Mouse (Mus musculus): Measurements from ENCODE around the gene Sh3pxd2b. TPM values are rescaled to one million over a fixed set of nuclear protein-coding genes. Genes with fewer than 3 reads are reported as not detected.

Gene Sh3pxd2b
- total and polyA plus RNA-seq, 3 experiments, result 2.4 to 13.2 (median 6.7) TPM

DNA sequence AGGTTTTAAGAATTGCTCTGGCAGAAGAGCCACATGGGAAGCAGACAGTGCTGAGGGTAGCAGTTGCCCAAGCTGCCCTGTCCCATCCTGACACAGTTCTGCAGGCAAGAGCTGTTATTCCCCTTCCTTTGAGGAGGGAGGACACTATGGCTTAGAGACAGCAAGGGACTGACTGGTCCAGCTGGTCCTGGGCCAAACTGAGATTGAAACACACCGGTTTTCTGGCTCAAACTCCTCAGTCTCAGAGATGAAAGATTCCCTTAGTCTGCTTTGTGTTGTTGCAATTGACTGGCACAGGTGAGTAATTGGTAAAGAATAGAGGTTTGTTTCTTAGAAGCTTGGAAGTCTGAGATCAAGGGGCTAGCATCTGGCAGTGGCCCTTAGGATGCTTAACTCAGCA lies 23.3 kb downstream of the Sh3pxd2b start:
- Histone ChIP-seq H3K79me2 (replicated peaks; ENCODE audit: control insufficient read depth, extremely low read depth, insufficient read depth, poor library complexity, severe bottlenecking) (no peaks in the 10 kb centered on the region), H3K27ac (ENCODE audit: insufficient read depth, low read depth) (no peak overlapping the region), H3K4me3 (replicated peaks in 1 of 3; ENCODE audit: low read depth in 2 of 3, low read length in 2 of 3, poor library complexity in 1 of 3) (no peak overlapping the region), H3K27me3 (replicated peaks) (no peaks in the 10 kb centered on the region), H3K4me1 (ENCODE audit: control insufficient read depth in 1 of 2, insufficient read depth in 2 of 2) (peaks cover 0 to 35% of the 10 kb centered on the region in 2 experiments; a peak in 2 of 4 replicates), H3K9me3 (replicated peaks; ENCODE audit: low read length) (no peaks in the 10 kb centered on the region), H3K36me3 (replicated peaks in 1 of 2; ENCODE audit: control insufficient read depth in 1 of 2, insufficient read depth in 1 of 2, low read length in 1 of 2) (peaks cover 0 to 49% of the 10 kb centered on the region in 2 experiments), H3K9ac (ENCODE audit: insufficient read depth, low read depth) (no peak overlapping the region), H3K4me2 (ENCODE audit: insufficient read depth, low read depth, poor library complexity, severe bottlenecking) (no peak overlapping the region)
- TF ChIP-seq ZC3H11A (IDR thresholded peaks at IDR 0.05; ENCODE audit: low read depth, low read length) (no peak), BHLHE40 (IDR thresholded peaks at IDR 0.05; ENCODE audit: low read depth, low read length) (no peak), CTCF (conservative IDR thresholded peaks at IDR 0.05 in 1 of 2, IDR thresholded peaks at IDR 0.05 in 1 of 2; ENCODE audit: low read depth in 2 of 2, low read length in 2 of 2) (no peak), PAX5 (IDR thresholded peaks at IDR 0.05; ENCODE audit: low read length) (no peak), IRF4 (IDR thresholded peaks at IDR 0.05; ENCODE audit: low read depth, low read length) (no peak), ETS1 (conservative IDR thresholded peaks at IDR 0.05; ENCODE audit: low read depth, low read length) (no peak), CHD1 (IDR thresholded peaks at IDR 0.05; ENCODE audit: low read depth, low read length) (no peak), EP300 (IDR thresholded peaks at IDR 0.05; ENCODE audit: low read length) (no peak), RAD21 (IDR thresholded peaks at IDR 0.05; ENCODE audit: low read depth, low read length) (no peak), POLR2AphosphoS2 (IDR thresholded peaks at IDR 0.05; ENCODE audit: low read depth, low read length) (no peak), E2F4 (IDR thresholded peaks at IDR 0.05; ENCODE audit: insufficient replicate concordance, low read depth, low read length) (no peak), MYC (IDR thresholded peaks at IDR 0.05; ENCODE audit: low read depth, low read length) (no peak), NRF1 (IDR thresholded peaks at IDR 0.05; ENCODE audit: low read depth, low read length) (no peak), ZMIZ1 (IDR thresholded peaks at IDR 0.05; ENCODE audit: low read depth, low read length) (no peak), MXI1 (IDR thresholded peaks at IDR 0.05; ENCODE audit: low read depth, low read length) (no peak), USF2 (conservative IDR thresholded peaks at IDR 0.05; ENCODE audit: low read depth, low read length) (no peak), SIN3A (IDR thresholded peaks at IDR 0.05; ENCODE audit: low read length) (no peak), USF1 (IDR thresholded peaks at IDR 0.05; ENCODE audit: low read depth, low read length) (no peak), UBTF (IDR thresholded peaks at IDR 0.05; ENCODE audit: low read depth, low read length) (no peak), POLR2A (IDR thresholded peaks at IDR 0.05; ENCODE audit: low read depth, low read length) (no peak)
- no peak for DNase-seq (ENCODE audit: extremely low read depth)
- dilution Hi-C loops (cut with MboI; ENCODE audit: extremely low pct_ligation_motif_present, extremely low pct_unique_long_range_greater_than_20kb, low sequenced_read_pairs) (no loop called here), in situ Hi-C loops (cut with MboI; ENCODE audit: low pct_ligation_motif_present, low pct_unique_long_range_greater_than_20kb, low sequenced_read_pairs) (no loop called here)

DNA sequence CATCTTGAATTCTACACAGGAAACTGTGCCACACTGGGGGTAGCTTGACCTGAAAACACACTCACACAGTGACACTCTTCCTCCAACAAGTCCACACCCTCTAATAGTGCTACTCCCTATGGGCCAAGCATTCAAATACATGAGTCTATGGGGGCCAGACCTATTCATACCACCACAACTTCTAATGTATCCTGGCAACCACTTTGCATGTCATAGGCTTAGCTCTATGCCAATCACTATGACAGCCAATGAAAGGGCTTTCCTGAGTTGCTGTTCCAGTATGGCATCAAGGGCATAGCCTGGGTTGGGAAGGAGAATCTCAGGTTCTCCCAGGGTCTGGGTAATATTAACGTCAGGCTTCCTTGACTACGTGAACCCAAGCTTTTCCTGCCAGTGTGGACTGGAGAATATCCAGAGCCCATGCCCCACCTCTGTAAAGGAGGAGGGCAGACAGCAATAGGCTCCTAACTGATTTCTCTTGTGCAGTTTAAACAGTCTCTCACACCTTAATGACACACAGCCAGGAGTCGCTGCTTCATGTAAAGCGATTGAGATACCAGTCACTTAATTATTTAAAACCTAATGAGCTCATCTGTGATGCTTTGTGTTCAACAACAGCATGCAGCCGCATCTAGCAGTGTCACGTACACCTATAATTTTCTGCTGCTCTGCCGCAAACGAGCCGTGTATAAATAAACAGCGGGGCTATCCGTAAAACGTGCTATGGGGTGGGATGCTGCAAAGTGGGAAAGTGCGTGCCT lies 25.8 kb downstream of the Sh3pxd2b start:
- Histone ChIP-seq H3K4me1 (ENCODE audit: control insufficient read depth in 1 of 2, insufficient read depth in 2 of 2) (peaks cover 0 to 20% of the 10 kb centered on the region in 2 experiments; a peak in 2 of 4 replicates), H3K27me3 (replicated peaks) (no peaks in the 10 kb centered on the region), H3K4me3 (replicated peaks in 1 of 3; ENCODE audit: low read depth in 2 of 3, low read length in 2 of 3, poor library complexity in 1 of 3) (no peak overlapping the region), H3K9ac (ENCODE audit: insufficient read depth, low read depth) (no peak overlapping the region), H3K79me2 (replicated peaks; ENCODE audit: control insufficient read depth, extremely low read depth, insufficient read depth, poor library complexity, severe bottlenecking) (no peaks in the 10 kb centered on the region), H3K4me2 (ENCODE audit: insufficient read depth, low read depth, poor library complexity, severe bottlenecking) (no peak overlapping the region), H3K36me3 (replicated peaks in 1 of 2; ENCODE audit: control insufficient read depth in 1 of 2, insufficient read depth in 1 of 2, low read length in 1 of 2) (peaks cover 4 to 65% of the 10 kb centered on the region in 2 experiments), H3K27ac (ENCODE audit: insufficient read depth, low read depth) (no peak overlapping the region), H3K9me3 (replicated peaks; ENCODE audit: low read length) (peaks cover 6% of the 10 kb centered on the region)
- in situ Hi-C loops (cut with MboI; ENCODE audit: low pct_ligation_motif_present, low pct_unique_long_range_greater_than_20kb, low sequenced_read_pairs) (no loop called here), dilution Hi-C loops (cut with MboI; ENCODE audit: extremely low pct_ligation_motif_present, extremely low pct_unique_long_range_greater_than_20kb, low sequenced_read_pairs) (no loop called here)
- DNase-seq (ENCODE audit: extremely low read depth), result peak; percentile 42
- TF ChIP-seq ZC3H11A (IDR thresholded peaks at IDR 0.05; ENCODE audit: low read depth, low read length), result no peak
- TF ChIP-seq ETS1 (conservative IDR thresholded peaks at IDR 0.05; ENCODE audit: low read depth, low read length), result no peak
- no peak for TF ChIP-seq MYC (IDR thresholded peaks at IDR 0.05; ENCODE audit: low read depth, low read length)
- TF ChIP-seq PAX5 (IDR thresholded peaks at IDR 0.05; ENCODE audit: low read length), result no peak
- TF ChIP-seq ZMIZ1 (IDR thresholded peaks at IDR 0.05; ENCODE audit: low read depth, low read length), result no peak
- TF ChIP-seq MEF2A (IDR thresholded peaks at IDR 0.05; ENCODE audit: borderline replicate concordance, low read depth, low read length), result no peak
- no peak for TF ChIP-seq USF1 (IDR thresholded peaks at IDR 0.05; ENCODE audit: low read depth, low read length)
- no peak for TF ChIP-seq RAD21 (IDR thresholded peaks at IDR 0.05; ENCODE audit: low read depth, low read length)
- TF ChIP-seq MAX (IDR thresholded peaks at IDR 0.05; ENCODE audit: low read length), result no peak
- no peak for TF ChIP-seq MAZ (IDR thresholded peaks at IDR 0.05; ENCODE audit: low read depth, low read length)
- no peak for TF ChIP-seq MAFK (IDR thresholded peaks at IDR 0.05; ENCODE audit: insufficient replicate concordance, low read length)
- TF ChIP-seq CTCF (conservative IDR thresholded peaks at IDR 0.05 in 1 of 2, IDR thresholded peaks at IDR 0.05 in 1 of 2; ENCODE audit: low read depth in 2 of 2, low read length in 2 of 2), result no peak
- TF ChIP-seq GABPA (IDR thresholded peaks at IDR 0.05; ENCODE audit: insufficient replicate concordance, low read depth, low read length), result no peak
- no peak for TF ChIP-seq NRF1 (IDR thresholded peaks at IDR 0.05; ENCODE audit: low read depth, low read length)
- TF ChIP-seq JUN (IDR thresholded peaks at IDR 0.05; ENCODE audit: insufficient read depth, low read depth, low read length), result no peak
- no peak for TF ChIP-seq SIN3A (IDR thresholded peaks at IDR 0.05; ENCODE audit: low read length)
- TF ChIP-seq MXI1 (IDR thresholded peaks at IDR 0.05; ENCODE audit: low read depth, low read length), result no peak
- no peak for TF ChIP-seq BHLHE40 (IDR thresholded peaks at IDR 0.05; ENCODE audit: low read depth, low read length)
- TF ChIP-seq SMC3 (IDR thresholded peaks at IDR 0.05; ENCODE audit: low read depth, low read length), result no peak
